Mouse (Mus musculus): ENCODE measurements around the gene Lrat. TPM values are rescaled to one million over a fixed set of nuclear protein-coding genes. Genes with fewer than 3 reads are reported as not detected.

Gene Lrat
- polyA plus RNA-seq, 1 experiment from 2014 or later, result 0.23 TPM

DNA sequence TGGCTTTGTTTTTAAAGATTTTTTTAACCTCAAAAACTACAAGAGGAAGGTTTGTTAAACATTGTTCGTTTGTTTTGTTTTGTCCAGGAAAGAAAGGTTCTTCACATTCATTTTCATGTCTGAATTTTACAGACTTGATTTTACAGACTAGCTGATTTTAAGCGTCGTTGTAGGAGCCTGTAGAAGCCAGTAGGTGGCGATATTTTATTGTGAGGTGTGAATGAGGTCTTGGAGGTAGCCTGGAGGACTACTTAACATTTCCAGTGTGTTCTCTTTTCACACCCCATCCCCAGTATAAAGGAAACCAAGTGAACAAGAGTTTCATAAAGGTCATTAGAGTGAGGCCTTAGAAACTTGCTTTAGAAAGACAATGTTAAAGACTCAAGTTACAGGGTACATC is 26.5 kb downstream of the Lrat start:
- Histone ChIP-seq H3K27ac (replicated peaks) (no peak overlapping the region), H3K4me1 (peaks cover 11% of the 10 kb centered on the region; the same call in 1 of the 2 replicates), H3K9me3 (replicated peaks) (no peaks in the 10 kb centered on the region), H3K4me2 (no peak overlapping the region), H3K27me3 (replicated peaks) (peaks cover 22% of the 10 kb centered on the region), H3K4me3 (replicated peaks) (no peak overlapping the region), H3K9ac (replicated peaks) (no peak overlapping the region), H3K36me3 (no peaks in the 10 kb centered on the region)
- ATAC-seq (ENCODE audit: low FRiP score), result no peak
- 6% methylated on average over 4 of the region's 4 CpGs for WGBS

- Histone ChIP-seq H3K27ac (replicated peaks) (no peak within 1 kb of the TSS), H3K4me3 (replicated peaks) (peak within 1 kb of the TSS; percentile 39), H3K9ac (replicated peaks) (no peak within 1 kb of the TSS), H3K36me3 (no peaks in the 10 kb centered on the region), H3K9me3 (replicated peaks) (no peaks in the 10 kb centered on the region), H3K27me3 (replicated peaks) (peaks cover 22% of the 10 kb centered on the region), H3K4me1 (peaks cover 11% of the 10 kb centered on the region; the same call in 1 of the 2 replicates), H3K4me2 (peak within 1 kb of the TSS; percentile 75)
- peak; percentile 97 for ATAC-seq (ENCODE audit: low FRiP score)
- 32% methylated on average over 36 of the region's 36 CpGs for WGBS
Observed at GRCm38 (mm10) chr3:82876372-82876739, 27.4 kb downstream of the Lrat start, which contains the start of gene Rbm46. TSS of gene Rbm46 (minus strand) at chr3:82876483.

GRCm38 (mm10) chr3:82875671-82876371 is 28.0 kb downstream of the Lrat start:
- H3K9me3 ChIP-seq (replicated peaks), result no peaks in the 10 kb centered on the region
- peaks cover 22% of the 10 kb centered on the region for H3K27me3 ChIP-seq (replicated peaks)
- peak overlapping the region; percentile 39 for H3K4me3 ChIP-seq (replicated peaks)
- H3K27ac ChIP-seq (replicated peaks), result no peak overlapping the region
- peaks cover 11% of the 10 kb centered on the region; the same call in 1 of the 2 replicates for H3K4me1 ChIP-seq
- no peak overlapping the region for H3K9ac ChIP-seq (replicated peaks)
- no peaks in the 10 kb centered on the region for H3K36me3 ChIP-seq
- peak overlapping the region; percentile 75 for H3K4me2 ChIP-seq
- ATAC-seq (ENCODE audit: low FRiP score), result peak; percentile 37
- WGBS, result 24% methylated on average over 69 of the region's 69 CpGs

DNA sequence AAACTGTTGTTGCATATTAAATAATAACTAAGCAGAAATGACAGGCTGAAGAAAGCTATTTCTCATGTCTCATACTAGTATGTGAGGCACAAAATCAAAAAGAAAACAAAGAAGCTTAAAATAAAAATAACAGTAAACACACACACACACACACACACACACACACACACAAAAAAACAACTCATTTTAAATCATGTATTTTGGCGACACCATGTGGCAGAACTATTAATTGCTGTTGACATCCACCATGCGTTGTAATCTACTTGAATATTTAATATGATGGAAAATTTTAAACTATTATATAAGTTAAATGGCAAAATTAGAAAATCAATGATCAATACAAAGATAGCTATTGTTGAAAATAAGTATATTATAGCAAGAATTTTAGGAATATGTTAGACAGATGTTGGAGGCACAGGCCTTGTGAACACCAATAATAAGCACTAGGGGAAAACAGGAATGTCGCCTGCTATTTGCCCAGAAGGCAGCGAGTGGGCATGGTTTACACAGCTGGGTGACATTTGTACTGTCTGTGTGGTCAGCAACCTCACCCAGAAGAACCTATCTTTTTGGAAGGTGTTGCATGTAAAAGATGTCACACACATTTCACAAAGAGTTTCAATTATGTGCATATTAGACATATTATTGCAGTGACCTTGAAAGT is 46.2 kb downstream of the Lrat start:
- no peaks in the 10 kb centered on the region for H3K9me3 ChIP-seq (replicated peaks)
- no peaks in the 10 kb centered on the region for H3K27me3 ChIP-seq (replicated peaks)
- no peaks in the 10 kb centered on the region for H3K36me3 ChIP-seq
- H3K4me3 ChIP-seq (replicated peaks), result no peak overlapping the region
- H3K4me1 ChIP-seq, result no peaks in the 10 kb centered on the region
- ATAC-seq (ENCODE audit: low FRiP score), result no peak
- no peak overlapping the region for H3K9ac ChIP-seq (replicated peaks)
- no peak overlapping the region for H3K4me2 ChIP-seq
- no peak overlapping the region for H3K27ac ChIP-seq (replicated peaks)
- 24% methylated on average over 4 of the region's 4 CpGs for WGBS

Other genes starting within 250 kb of the Lrat start
- 2.0 and 2.2 TPM in 2 replicates for gene Rbm46, start 27.5 kb downstream of the Lrat start, polyA plus RNA-seq (2015; fragmentation: Nextera tagmentation; extraction: Ambion mirVana)
- gene Fgg, start 103.8 kb upstream of the Lrat start, polyA plus RNA-seq (2015; fragmentation: Nextera tagmentation; extraction: Ambion mirVana), result 0.51 TPM in 1 of 2 replicates, not detected in the other
- 0.06 and 0.73 TPM in 2 replicates for gene Fga, start 122.1 kb upstream of the Lrat start, polyA plus RNA-seq (2015; fragmentation: Nextera tagmentation; extraction: Ambion mirVana)
- gene Fgb, start 145.9 kb upstream of the Lrat start, polyA plus RNA-seq (2015; fragmentation: Nextera tagmentation; extraction: Ambion mirVana), result 0.20 and 1.1 TPM in 2 replicates
- 92.6 and 97.6 TPM in 2 replicates for gene Plrg1, start 151.5 kb upstream of the Lrat start, polyA plus RNA-seq (2015; fragmentation: Nextera tagmentation; extraction: Ambion mirVana)
- gene Dchs2, start 224.0 kb upstream of the Lrat start, polyA plus RNA-seq (2015; fragmentation: Nextera tagmentation; extraction: Ambion mirVana), result 1.1 and 1.2 TPM in 2 replicates